Mouse (Mus musculus): ENCODE data around the gene Lgals4. TPM values are rescaled to one million over a fixed set of nuclear protein-coding genes. Genes with fewer than 3 reads are reported as not detected.
A peak's percentile ranks its signal among the peaks of the same experiment; 100 is the strongest.
"Not testable (repeated sequence)": the region's sequence is repeated elsewhere in the genome, so short reads cannot be mapped to it uniquely, and the experiment has no call there.

Lgals4 gene
- total RNA-seq, 2 experiments from 2014 or later, result 2.6 to 7.3 TPM

DNA sequence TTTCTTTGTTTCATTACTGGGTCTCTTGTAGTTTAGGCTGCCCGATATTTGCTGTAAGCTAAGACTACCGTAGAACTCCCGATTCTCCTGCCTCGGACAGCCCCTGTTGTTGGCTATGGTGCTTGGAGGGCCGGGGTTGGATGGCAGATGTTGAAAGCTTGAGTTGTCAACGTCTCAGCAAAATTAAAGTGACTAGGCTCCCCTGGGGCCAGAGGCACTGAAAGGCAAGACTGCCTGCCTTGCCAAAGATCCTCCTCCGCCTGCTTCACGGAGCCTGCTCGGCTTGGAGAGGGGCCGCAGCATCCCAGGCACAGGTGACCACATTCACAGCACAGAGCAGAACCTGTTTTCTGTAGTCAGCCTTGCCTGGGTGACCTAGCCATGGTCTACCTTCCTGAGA, 46.9 kb downstream of the Lgals4 start:
- TF ChIP-seq CTCF (IDR thresholded peaks at IDR 0.05), result no peak
- no peak overlapping the region for H3K27ac ChIP-seq
- DNase-seq, result no peak
- intact Hi-C loops (cut with DNase I), result no loop called here
- no peak overlapping the region for H3K4me3 ChIP-seq

DNA sequence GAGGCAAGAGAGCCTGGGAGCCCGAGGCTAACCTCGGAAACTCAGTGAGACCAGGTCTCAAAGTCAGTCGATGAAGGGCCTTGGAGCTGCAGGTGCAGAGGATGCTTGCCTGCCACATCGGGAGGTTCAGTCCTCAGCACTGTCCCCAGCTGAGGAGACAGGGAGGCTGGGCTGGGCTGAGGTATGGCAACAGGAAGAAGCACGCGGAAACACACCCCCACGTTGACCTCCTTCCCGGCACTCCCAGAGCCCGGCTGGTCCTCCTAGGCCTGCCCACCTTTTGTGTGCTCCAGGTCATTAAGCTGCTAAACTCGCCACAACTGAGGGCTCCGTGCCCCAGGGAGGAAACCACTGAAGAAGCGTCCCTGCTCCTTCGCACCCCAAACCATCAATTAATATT, 47.5 kb downstream of the Lgals4 start, which contains the start of gene Capn12:
Gene Capn12 (plus strand): TSS at position 224 of the 400 bp plus-strand sequence.
- no peak for DNase-seq
- Histone ChIP-seq H3K4me3 (no peak within 1 kb of the TSS), H3K27ac (no peak within 1 kb of the TSS)
- TF ChIP-seq CTCF (IDR thresholded peaks at IDR 0.05), result no peak
- intact Hi-C loops (cut with DNase I), result no loop called here

DNA sequence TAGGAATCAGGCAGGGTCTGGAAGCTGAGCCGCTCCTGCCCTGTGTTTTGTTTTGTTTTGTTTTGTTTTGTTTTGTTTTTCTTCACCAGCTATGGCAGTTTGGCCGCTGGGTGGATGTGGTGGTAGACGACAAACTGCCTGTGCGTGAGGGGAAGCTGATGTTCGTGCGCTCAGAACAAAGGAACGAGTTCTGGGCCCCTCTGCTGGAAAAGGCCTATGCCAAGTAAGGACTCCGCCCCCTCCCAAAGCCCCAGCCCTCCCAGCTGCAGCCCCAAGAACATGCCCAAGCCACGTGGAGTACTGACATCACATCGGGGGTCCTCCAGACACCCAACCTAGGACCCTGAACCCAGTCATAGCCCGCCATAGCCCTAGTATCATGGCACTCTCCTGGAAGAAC, 49.4 kb downstream of the Lgals4 start:
- no peak for DNase-seq
- intact Hi-C loops (cut with DNase I), result no loop called here
- Histone ChIP-seq H3K27ac (no peak overlapping the region), H3K4me3 (no peak overlapping the region)
- no peak for TF ChIP-seq CTCF (IDR thresholded peaks at IDR 0.05)

DNA sequence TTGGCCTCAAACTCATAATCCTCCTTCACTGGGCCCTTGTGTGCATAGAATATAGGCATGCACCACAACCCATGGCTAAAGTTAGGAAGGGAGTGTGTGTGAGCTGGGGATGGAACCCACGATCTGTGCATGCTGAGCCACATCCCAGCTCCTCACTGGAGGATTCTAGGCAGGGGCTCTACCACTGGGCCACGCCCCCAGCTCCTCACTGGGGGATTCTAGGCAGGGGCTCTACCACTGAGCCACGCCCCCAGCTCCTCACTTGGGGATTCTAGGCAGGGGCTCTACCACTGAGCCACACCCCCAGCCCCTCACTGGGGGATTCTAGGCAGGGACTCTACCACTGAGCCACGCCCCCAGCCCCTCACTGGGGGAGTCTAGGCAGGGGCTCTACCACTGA, 50.0 kb downstream of the Lgals4 start:
- DNase-seq; H3K4me3 ChIP-seq; intact Hi-C loops (cut with DNase I); H3K27ac ChIP-seq: not testable (repeated sequence)

DNA sequence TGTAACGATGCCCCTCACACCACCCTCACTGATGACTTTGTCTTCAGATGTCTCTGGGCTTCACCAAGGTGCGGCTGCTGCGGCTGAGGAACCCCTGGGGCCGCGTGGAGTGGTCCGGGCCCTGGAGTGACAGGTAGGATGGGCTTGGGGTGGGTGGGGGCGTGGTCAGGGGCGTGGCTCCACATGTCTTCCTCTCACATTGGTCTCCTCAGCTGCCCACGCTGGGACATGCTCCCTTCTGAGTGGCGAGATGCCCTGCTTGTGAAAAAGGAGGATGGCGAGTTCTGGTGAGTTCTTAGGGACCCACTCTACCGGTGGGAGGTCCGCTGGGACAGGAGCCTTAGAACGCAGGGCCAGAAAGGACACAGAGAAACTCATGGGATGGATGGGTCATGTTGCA, 52.8 kb downstream of the Lgals4 start:
- Histone ChIP-seq H3K4me3 (no peak overlapping the region), H3K27ac (no peak overlapping the region)
- DNase-seq, result no peak
- intact Hi-C loops (cut with DNase I), result no loop called here
- TF ChIP-seq CTCF (IDR thresholded peaks at IDR 0.05), result no peak

DNA sequence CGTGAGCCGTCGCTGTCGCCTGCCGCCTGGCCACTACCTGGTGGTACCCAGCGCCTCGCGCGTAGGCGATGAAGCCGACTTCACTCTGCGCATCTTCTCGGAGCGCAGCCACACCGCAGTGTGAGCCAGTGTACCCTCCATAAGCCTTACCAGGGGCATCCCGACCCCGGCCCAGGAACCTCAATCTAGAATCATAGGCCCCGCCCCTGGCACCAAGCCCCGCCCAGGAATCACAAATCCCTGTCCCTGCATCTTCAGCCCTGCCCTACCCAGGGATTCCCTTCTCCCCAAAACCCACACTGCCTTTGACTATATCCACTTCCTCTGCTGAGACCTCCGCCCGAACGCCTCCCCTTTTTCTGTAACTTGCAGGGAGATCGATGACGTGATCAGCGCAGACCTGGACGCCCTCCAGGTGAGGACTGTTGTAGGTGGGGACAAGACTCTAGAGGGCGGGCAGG, 55.1 kb downstream of the Lgals4 start:
- Histone ChIP-seq H3K27ac (no peak overlapping the region), H3K4me3 (peak overlapping the region; percentile 64)
- DNase-seq, result peak; percentile 53
- intact Hi-C loops (cut with DNase I), result no loop called here
- TF ChIP-seq CTCF (IDR thresholded peaks at IDR 0.05), result no peak

Other genes starting within 250 kb of the Lgals4 start
- gene Samd4b, start 235.7 kb upstream of the Lgals4 start, total RNA-seq (2021), result 10 to 100 TPM; 13.0 to 13.1 TPM
- gene Pak4, start 235.7 kb upstream of the Lgals4 start, total RNA-seq (2021), result 1 to 10 TPM; 2.4 to 3.2 TPM
- gene Acp7, start 202.5 kb upstream of the Lgals4 start, total RNA-seq (2021), result not detected
- under 1 TPM; 0.47 to 0.84 TPM for gene Fbxo27, start 141.0 kb upstream of the Lgals4 start, total RNA-seq (2021)
- gene Fbxo17, start 117.0 kb upstream of the Lgals4 start, total RNA-seq (2021), result 1 to 10 TPM; 2.5 to 4.9 TPM
- gene Mrps12, start 92.0 kb upstream of the Lgals4 start, total RNA-seq (2021), result 10 to 100 TPM; 36.0 to 41.0 TPM
- gene Sars2, start 91.9 kb upstream of the Lgals4 start, total RNA-seq (2021), result 10 to 100 TPM; 11.7 to 14.7 TPM
- not detected for gene Ccer2, start 77.7 kb upstream of the Lgals4 start, total RNA-seq (2021)
- gene Sirt2, start 67.1 kb upstream of the Lgals4 start, total RNA-seq (2021), result 10 to 100 TPM; 91.0 to 92.5 TPM
- gene Nfkbib, start 66.3 kb upstream of the Lgals4 start, total RNA-seq (2021), result 10 to 100 TPM; 27.1 to 31.3 TPM
- gene Rinl, start 44.9 kb upstream of the Lgals4 start, total RNA-seq (2021), result under 1 TPM; 0.71 to 0.89 TPM
- 100 to 1,000 TPM; 131 to 143 TPM for gene Hnrnpl, start 25.3 kb upstream of the Lgals4 start, total RNA-seq (2021)
- 100 to 1,000 TPM; 173 to 338 TPM for gene Ech1, start 8.6 kb upstream of the Lgals4 start, total RNA-seq (2021)
- gene Lgals7, start 30.0 kb downstream of the Lgals4 start, total RNA-seq (2021), result not detected
- gene Capn12, start 47.6 kb downstream of the Lgals4 start, total RNA-seq (2021), result under 1 TPM; 0.15 to 0.28 TPM
- 10 to 100 TPM; 27.1 to 40.2 TPM for gene Actn4, start 128.5 kb downstream of the Lgals4 start, total RNA-seq (2021)
- 100 to 1,000 TPM; 122 to 141 TPM for gene Eif3k, start 148.0 kb downstream of the Lgals4 start, total RNA-seq (2021)
- gene Map4k1, start 148.2 kb downstream of the Lgals4 start, total RNA-seq (2021), result under 1 TPM; 0.25 to 0.33 TPM